Mouse (Mus musculus): Measurements from ENCODE around the gene Blvra.
A peak's percentile ranks its signal among the peaks of the same experiment; 100 is the strongest.
"Not testable (repeated sequence)": the region's sequence is repeated elsewhere in the genome, so short reads cannot be mapped to it uniquely, and the experiment has no call there.

Gene Blvra

GRCm38 (mm10) chr2:127135255-127135654, 64.8 kb downstream of the Blvra start:
- DNase-seq (ENCODE audit: low read depth in 1 of 2, low spot score in 2 of 2), result not testable (repeated sequence)

- DNase-seq (ENCODE audit: low read depth in 1 of 2, low spot score in 2 of 2), result peak; percentile 37 to 39
These were observed 66.5 kb downstream of the Blvra start for GRCm38 (mm10) chr2:127136979-127137378.

- DNase-seq (ENCODE audit: low read depth in 1 of 2, low spot score in 2 of 2), result no peak
These were observed 67.5 kb downstream of the Blvra start for GRCm38 (mm10) chr2:127137838-127138420.

DNA sequence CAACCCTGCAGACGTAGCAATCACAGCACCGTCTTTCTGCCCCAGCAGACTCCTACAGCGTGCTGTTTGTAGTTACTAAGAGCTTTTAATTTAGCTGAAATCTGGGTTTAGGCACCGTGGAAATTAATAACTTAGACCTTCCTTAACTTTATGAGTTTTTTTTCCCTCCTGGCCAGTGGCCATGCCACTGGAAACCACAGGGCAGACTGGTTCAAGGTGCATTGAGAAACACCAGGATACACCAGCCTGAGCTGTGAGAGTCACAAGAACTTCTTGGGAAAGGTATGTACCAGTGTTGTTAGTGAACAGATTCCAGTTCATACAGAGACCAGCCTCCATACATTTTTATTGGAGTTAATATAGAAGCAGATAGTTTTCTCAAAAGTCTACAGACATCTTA, 68.0 kb downstream of the Blvra start:
- DNase-seq (ENCODE audit: low read depth in 1 of 2, low spot score in 2 of 2), result no peak

- no peak for DNase-seq (ENCODE audit: low read depth in 1 of 2, low spot score in 2 of 2)
These were observed 68.6 kb downstream of the Blvra start for GRCm38 (mm10) chr2:127139094-127139493.

DNA sequence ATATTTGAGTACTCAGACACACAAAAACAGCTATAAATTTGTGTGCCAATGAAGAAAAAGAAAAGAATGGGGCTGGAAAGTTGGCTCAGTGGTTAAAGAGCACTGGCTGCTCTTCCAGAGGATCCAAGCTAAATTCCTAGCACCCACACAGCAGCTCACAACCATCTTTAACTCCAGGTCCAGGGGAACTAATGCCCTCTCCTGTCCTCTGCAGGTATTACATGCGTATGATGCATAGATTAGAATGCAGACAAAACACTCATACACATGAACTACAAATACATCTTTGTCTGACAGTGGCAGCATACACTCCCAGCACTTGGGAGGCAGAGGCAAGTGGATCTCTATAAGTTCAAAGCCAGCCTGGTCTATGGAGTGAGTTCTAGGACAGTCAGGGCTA, 69.1 kb downstream of the Blvra start:
- DNase-seq (ENCODE audit: low read depth in 1 of 2, low spot score in 2 of 2), result no peak

GRCm38 (mm10) chr2:127140011-127140410, 69.5 kb downstream of the Blvra start:
- no peak for DNase-seq (ENCODE audit: low read depth in 1 of 2, low spot score in 2 of 2)

GRCm38 (mm10) chr2:127142031-127142430, 71.6 kb downstream of the Blvra start:
- no peak for DNase-seq (ENCODE audit: low read depth in 1 of 2, low spot score in 2 of 2)

GRCm38 (mm10) chr2:127142577-127143157, 72.2 kb downstream of the Blvra start:
- no peak for DNase-seq (ENCODE audit: low read depth in 1 of 2, low spot score in 2 of 2)

- peak in 1 of 2 experiments; percentile 32 for DNase-seq (ENCODE audit: low read depth in 1 of 2, low spot score in 2 of 2)
These were observed 72.9 kb downstream of the Blvra start, which contains the start of gene Itpripl1 for GRCm38 (mm10) chr2:127143158-127144063. TSS of gene Itpripl1 (minus strand) at chr2:127143442.

DNA sequence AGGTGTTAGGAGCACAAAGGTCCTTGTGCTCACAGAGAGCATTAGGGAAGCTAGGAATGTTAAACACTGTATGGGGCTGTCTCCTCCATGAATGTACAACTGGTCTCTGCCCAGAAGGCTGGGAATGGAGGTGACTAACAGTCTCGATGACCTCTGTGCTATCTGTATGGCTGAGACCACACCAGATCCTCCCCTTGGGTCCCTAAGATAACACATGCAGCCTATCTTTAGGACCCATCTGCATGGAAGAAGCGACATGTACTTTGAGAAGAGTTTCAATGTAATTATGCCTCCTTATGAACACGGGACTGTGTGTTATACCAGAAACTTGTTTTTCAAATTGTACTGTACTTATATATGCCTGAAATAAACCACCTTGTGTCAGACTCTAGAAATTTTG, 75.2 kb downstream of the Blvra start:
- no peak for DNase-seq (ENCODE audit: low read depth in 1 of 2, low spot score in 2 of 2)

All from monocyte, adult 2 months (primary cell).